In genomic region chrX:47891907-47892430, GRCm38 (mm10) we compare ENCODE assay signal across 8 mouse cellular contexts. TPM values are rescaled to one million over a fixed set of nuclear protein-coding genes. Genes with fewer than 3 reads are reported as not detected.
A peak's percentile ranks its signal among the peaks of the same experiment; 100 is the strongest.
DNase-seq lines count a peak whose midpoint lies in the region; ATAC-seq lines count a peak whose summit lies in the region.

No protein-coding gene starts in this region.

- peak; percentile 83 for ATAC-seq in kidney, embryonic 15.5 days (replicated peaks; ENCODE audit: low FRiP score)
- ATAC-seq in hindbrain, embryonic 13.5 days (ENCODE audit: low FRiP score): peak; percentile 89
- ATAC-seq in liver, embryonic 11.5 days (replicated peaks; ENCODE audit: low FRiP score): 0 out of 2 replicates have a peak, but pooled peaks have one; percentile 39
- no peak for ATAC-seq in megakaryocyte progenitor cell, adult 5-6 weeks (replicated peaks; ENCODE audit: poor library complexity)

- H3K27me3 ChIP-seq in kidney, embryonic 15.5 days: no peaks in the 10 kb centered on the region
- no peaks in the 10 kb centered on the region for H3K27me3 ChIP-seq in hindbrain, embryonic 13.5 days
- H3K27me3 ChIP-seq in liver, embryonic 11.5 days (replicated peaks; ENCODE audit: control insufficient read depth, insufficient read depth, low read length): peaks cover 11% of the 10 kb centered on the region

- H3K4me1 ChIP-seq in kidney, embryonic 15.5 days: no peaks in the 10 kb centered on the region
- H3K4me1 ChIP-seq in hindbrain, embryonic 13.5 days (replicated peaks): 0 out of 2 replicates have a peak, but pooled peaks cover 2% of the 10 kb centered on the region
- H3K4me1 ChIP-seq in liver, embryonic 11.5 days (replicated peaks; ENCODE audit: control insufficient read depth, insufficient read depth, low read length): no peaks in the 10 kb centered on the region

- H3K4me2 ChIP-seq in kidney, embryonic 15.5 days: peak overlapping the region; percentile 74
- H3K4me2 ChIP-seq in hindbrain, embryonic 13.5 days: peak overlapping the region; percentile 54
- peak overlapping the region; percentile 61 for H3K4me2 ChIP-seq in liver, embryonic 11.5 days

- no peak for DNase-seq in kidney, adult 18-20 months
- peak; percentile 6 for DNase-seq in ZHBTc4 (ENCODE audit: low read depth, low spot score)
- peak; percentile 39 for DNase-seq in embryo, embryonic 9.5 days (ENCODE audit: extremely low spot score)
- peak; percentile 35 for DNase-seq in liver, embryonic 11.5 days (ENCODE audit: low spot score)
- DNase-seq in retina, embryonic 14.5 days (ENCODE audit: low spot score): peak; percentile 32

- no peaks in the 10 kb centered on the region for H3K36me3 ChIP-seq in kidney, embryonic 15.5 days
- H3K36me3 ChIP-seq in hindbrain, embryonic 13.5 days: peaks cover 3% of the 10 kb centered on the region; the same call in 1 of the 2 replicates
- no peaks in the 10 kb centered on the region for H3K36me3 ChIP-seq in liver, embryonic 11.5 days (ENCODE audit: control insufficient read depth, insufficient read depth, low read length)

- 28% methylated on average over 16 of the region's 36 CpGs for WGBS in kidney, embryonic 15.5 days
- WGBS in hindbrain, embryonic 13.5 days: 17% methylated on average over 13 of the region's 36 CpGs
- WGBS in liver, embryonic 11.5 days: 16% methylated on average over 24 of the region's 36 CpGs

- H3K9me3 ChIP-seq in kidney, embryonic 15.5 days (replicated peaks): no peaks in the 10 kb centered on the region
- no peaks in the 10 kb centered on the region for H3K9me3 ChIP-seq in hindbrain, embryonic 13.5 days
- no peaks in the 10 kb centered on the region for H3K9me3 ChIP-seq in liver, embryonic 11.5 days (ENCODE audit: control insufficient read depth, low read length)

- H3K4me3 ChIP-seq in kidney, embryonic 15.5 days (replicated peaks): peak overlapping the region; percentile 61
- peak overlapping the region; percentile 59 for H3K4me3 ChIP-seq in hindbrain, embryonic 13.5 days
- H3K4me3 ChIP-seq in liver, embryonic 11.5 days (ENCODE audit: low read depth, low read length): peak overlapping the region; percentile 51

- H3K9ac ChIP-seq in kidney, embryonic 15.5 days: peak overlapping the region; percentile 60
- H3K9ac ChIP-seq in hindbrain, embryonic 13.5 days: peak overlapping the region; percentile 80
- peak overlapping the region; percentile 8; the same call in 1 of the 2 replicates for H3K9ac ChIP-seq in liver, embryonic 11.5 days (ENCODE audit: low read depth, low read length)

- H3K27ac ChIP-seq in kidney, embryonic 15.5 days: peak overlapping the region; percentile 45; the same call in 1 of the 2 replicates
- peak overlapping the region; percentile 89 for H3K27ac ChIP-seq in hindbrain, embryonic 13.5 days
- H3K27ac ChIP-seq in liver, embryonic 11.5 days (ENCODE audit: low read depth, low read length): no peak overlapping the region

RNA-seq across cellular contexts. Expression of gene Smarca1, which starts 0.8 kb away (rescaled TPM):
- polyA plus RNA-seq in kidney, embryonic 15.5 days (2015; fragmentation: Nextera tagmentation; extraction: Ambion mirVana): 24.9 and 26.7 TPM in 2 replicates
- 36.9 and 40.4 TPM in 2 replicates for polyA plus RNA-seq in hindbrain, embryonic 13.5 days (2015; fragmentation: Nextera tagmentation; extraction: Ambion mirVana)
- 14.9 and 17.0 TPM in 2 replicates for polyA plus RNA-seq in liver, embryonic 11.5 days (2014; fragmentation: Nextera tagmentation; extraction: Ambion mirVana)
- total RNA-seq in megakaryocyte progenitor cell, adult 5-6 weeks (2015): not detected in 2 replicates
- total RNA-seq in megakaryocyte progenitor cell, adult 5-6 weeks (2017): not detected in 2 replicates

RNA-seq across cellular contexts. Expression of gene Ocrl, which starts 20.2 kb away (rescaled TPM):
- polyA plus RNA-seq in kidney, embryonic 15.5 days (2015; fragmentation: Nextera tagmentation; extraction: Ambion mirVana): 18.6 and 21.2 TPM in 2 replicates
- polyA plus RNA-seq in hindbrain, embryonic 13.5 days (2015; fragmentation: Nextera tagmentation; extraction: Ambion mirVana): 25.8 and 26.0 TPM in 2 replicates
- 11.8 and 12.8 TPM in 2 replicates for polyA plus RNA-seq in liver, embryonic 11.5 days (2014; fragmentation: Nextera tagmentation; extraction: Ambion mirVana)
- total RNA-seq in megakaryocyte progenitor cell, adult 5-6 weeks (2015): 72.3 and 90.0 TPM in 2 replicates
- total RNA-seq in megakaryocyte progenitor cell, adult 5-6 weeks (2017): 25.7 and 34.6 TPM in 2 replicates

Comparison
In these comparisons a context has a peak if more than half of its experiments do, and no peak if none do; other contexts are left out.
1. H3K9ac ChIP-seq: peak in every context shown above with its lines; median percentile 80 in hindbrain, embryonic 13.5 days; 60 in kidney, embryonic 15.5 days; 8 in liver, embryonic 11.5 days.